Mouse (Mus musculus) forebrain, embryonic 10.5 days (tissue): ENCODE measurements around the gene Rala. TPM values are rescaled to one million over a fixed set of nuclear protein-coding genes. Genes with fewer than 3 reads are reported as not detected.
A peak's percentile ranks its signal among the peaks of the same experiment; 100 is the strongest.

Experiments
- DNase-seq: peaks from one replicate; pipeline ENCODE4 v3.0.0-alpha.2; 2017; ENCODE audit warnings: low spot score; ENCODE audit errors: extremely low spot score
- H3K27ac ChIP-seq: fragments of 300-500 bp; sonication (generic); 2 replicates; pipeline ENCODE4 v1.5.1; 2016; ENCODE audit warnings: mild to moderate bottlenecking
- H3K27me3 ChIP-seq: fragments of 300-500 bp; sonication (generic); 2 replicates; pipeline ENCODE4 v1.6.1; 2016; ENCODE audit warnings: mild to moderate bottlenecking; ENCODE audit not compliant: poor library complexity, severe bottlenecking
- H3K36me3 ChIP-seq: fragments of 300-500 bp; sonication (generic); replicated peaks from 2 replicates; pipeline ENCODE4 v1.6.1; 2016; ENCODE audit warnings: mild to moderate bottlenecking, moderate library complexity
- H3K4me1 ChIP-seq: fragments of 300-500 bp; sonication (generic); 2 replicates; pipeline ENCODE4 v1.6.1; 2016
- H3K4me3 ChIP-seq: fragments of 300-500 bp; sonication (generic); 2 replicates; pipeline ENCODE4 v1.5.1; 2016; ENCODE audit warnings: mild to moderate bottlenecking, moderate library complexity
- H3K9me3 ChIP-seq: fragments of 300-500 bp; sonication (generic); 2 replicates; pipeline ENCODE4 v1.6.1; 2016; ENCODE audit warnings: mild to moderate bottlenecking, moderate library complexity
- WGBS: fragments of 180-500 bp; shearing (Covaris S2); methylation state at CpG from one replicate; pipeline ENCODE4 v1.1.7; 2016; 5-methylcytosine and 5-hydroxymethylcytosine counted together
- polyA plus RNA-seq: library from polyadenylated mRNA; unstranded; fragments of >200 nt; fragmentation: Nextera tagmentation; extraction: Ambion mirVana; gene quantifications from 2 replicates; pipeline ENCODE4 v1.2.1, GENCODE M21; 2016

Gene Rala
- polyA plus RNA-seq, 1 experiment from 2014 or later, result 103 TPM

- Histone ChIP-seq H3K27ac (no peak overlapping the region), H3K36me3 (no peaks in the 10 kb centered on the region), H3K9me3 (no peaks in the 10 kb centered on the region), H3K27me3 (no peaks in the 10 kb centered on the region), H3K4me3 (no peak overlapping the region), H3K4me1 (peaks cover 6% of the 10 kb centered on the region)
- DNase-seq, result no peak
- 91% methylated on average over 13 of the region's 13 CpGs for WGBS
These were observed 84.5 kb downstream of the Rala start for GRCm38 (mm10) chr13:17859365-17860033.

- Histone ChIP-seq H3K27me3 (no peaks in the 10 kb centered on the region), H3K36me3 (no peaks in the 10 kb centered on the region), H3K4me1 (peaks cover 6% of the 10 kb centered on the region), H3K9me3 (no peaks in the 10 kb centered on the region), H3K27ac (no peak overlapping the region), H3K4me3 (no peak overlapping the region)
- WGBS, result 87% methylated on average over 9 of the region's 9 CpGs
- DNase-seq, result no peak
These were observed 87.0 kb downstream of the Rala start for GRCm38 (mm10) chr13:17857046-17857445.

DNA sequence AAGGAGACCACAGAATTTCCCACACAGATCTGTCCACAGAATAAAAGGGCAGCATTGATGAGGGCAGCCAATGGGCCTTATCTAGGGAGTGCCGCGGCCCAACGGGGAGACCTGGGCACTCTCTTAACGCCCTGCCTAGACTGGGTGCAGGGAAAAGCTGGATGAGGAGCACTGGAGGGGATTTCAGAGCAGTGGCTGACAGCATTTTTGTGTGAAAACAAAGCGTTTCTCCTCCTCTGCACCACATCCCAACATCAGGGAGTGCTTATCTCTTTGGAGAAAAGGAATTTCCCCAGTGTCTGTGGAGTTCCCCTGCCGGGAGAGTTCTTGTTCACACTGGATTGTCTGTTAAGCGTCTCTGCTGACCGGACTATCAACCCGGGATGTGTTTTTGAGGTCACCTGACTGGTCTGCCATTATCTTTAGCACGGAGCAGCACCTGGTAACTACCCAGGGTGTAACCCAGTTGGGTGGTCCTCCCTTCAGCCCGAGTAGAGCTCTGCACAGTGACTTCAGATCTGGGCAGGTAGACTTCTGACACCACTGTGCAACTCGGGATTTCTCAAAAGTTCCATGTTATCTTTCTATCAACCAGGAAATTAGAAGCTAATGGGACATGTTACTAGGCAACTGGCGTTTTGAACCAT, 88.4 kb downstream of the Rala start:
- Histone ChIP-seq H3K36me3 (no peaks in the 10 kb centered on the region), H3K4me3 (no peak overlapping the region), H3K4me1 (peaks cover 6% of the 10 kb centered on the region), H3K27ac (no peak overlapping the region), H3K27me3 (no peaks in the 10 kb centered on the region), H3K9me3 (no peaks in the 10 kb centered on the region)
- DNase-seq, result no peak
- 6% methylated on average over 13 of the region's 13 CpGs for WGBS

GRCm38 (mm10) chr13:17854755-17855154, 89.3 kb downstream of the Rala start:
- Histone ChIP-seq H3K36me3 (no peaks in the 10 kb centered on the region), H3K9me3 (no peaks in the 10 kb centered on the region), H3K27me3 (no peaks in the 10 kb centered on the region), H3K27ac (no peak overlapping the region), H3K4me3 (no peak overlapping the region), H3K4me1 (peaks cover 6% of the 10 kb centered on the region)
- 57% methylated on average over 6 of the region's 6 CpGs for WGBS
- DNase-seq, result no peak

DNA sequence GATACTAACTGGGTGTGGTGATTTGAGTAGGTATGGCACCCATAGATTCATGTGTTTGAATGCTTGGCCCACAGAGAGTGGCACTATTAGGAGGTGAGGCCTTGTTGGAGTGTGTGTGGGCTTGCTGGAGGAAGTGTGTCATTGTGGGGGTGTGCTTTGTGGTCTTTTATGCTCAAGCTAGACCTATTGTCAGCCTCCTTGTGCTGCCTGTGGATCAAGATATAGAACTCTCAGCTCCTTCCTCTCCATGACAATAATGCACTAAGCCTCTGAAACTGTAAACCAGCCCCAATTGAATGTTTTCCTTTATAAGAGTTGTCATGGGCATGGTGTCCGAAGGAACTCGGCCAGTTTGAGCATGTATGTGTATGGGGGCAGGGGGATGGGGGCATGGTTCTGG, 100.7 kb downstream of the Rala start:
- no peaks in the 10 kb centered on the region for H3K36me3 ChIP-seq
- no peaks in the 10 kb centered on the region for H3K27me3 ChIP-seq
- H3K4me1 ChIP-seq, result peaks cover 16% of the 10 kb centered on the region
- no peaks in the 10 kb centered on the region for H3K9me3 ChIP-seq
- 85% methylated on average over 2 of the region's 2 CpGs for WGBS
- H3K27ac ChIP-seq, result no peak overlapping the region
- DNase-seq, result no peak
- H3K4me3 ChIP-seq, result no peak overlapping the region

GRCm38 (mm10) chr13:17842756-17843155, 101.3 kb downstream of the Rala start:
- DNase-seq, result no peak
- no peak overlapping the region for H3K27ac ChIP-seq
- no peaks in the 10 kb centered on the region for H3K36me3 ChIP-seq
- no peaks in the 10 kb centered on the region for H3K27me3 ChIP-seq
- 44% methylated on average over 4 of the region's 4 CpGs for WGBS
- H3K4me1 ChIP-seq, result peaks cover 16% of the 10 kb centered on the region
- H3K4me3 ChIP-seq, result no peak overlapping the region
- no peaks in the 10 kb centered on the region for H3K9me3 ChIP-seq

GRCm38 (mm10) chr13:17839137-17839536, 104.9 kb downstream of the Rala start:
- H3K36me3 ChIP-seq, result no peaks in the 10 kb centered on the region
- H3K9me3 ChIP-seq, result no peaks in the 10 kb centered on the region
- no peak for DNase-seq
- no peaks in the 10 kb centered on the region for H3K27me3 ChIP-seq
- no peak overlapping the region for H3K4me3 ChIP-seq
- WGBS, result 96% methylated on average over 5 of the region's 5 CpGs
- no peak overlapping the region for H3K27ac ChIP-seq
- H3K4me1 ChIP-seq, result peaks cover 16% of the 10 kb centered on the region

DNA sequence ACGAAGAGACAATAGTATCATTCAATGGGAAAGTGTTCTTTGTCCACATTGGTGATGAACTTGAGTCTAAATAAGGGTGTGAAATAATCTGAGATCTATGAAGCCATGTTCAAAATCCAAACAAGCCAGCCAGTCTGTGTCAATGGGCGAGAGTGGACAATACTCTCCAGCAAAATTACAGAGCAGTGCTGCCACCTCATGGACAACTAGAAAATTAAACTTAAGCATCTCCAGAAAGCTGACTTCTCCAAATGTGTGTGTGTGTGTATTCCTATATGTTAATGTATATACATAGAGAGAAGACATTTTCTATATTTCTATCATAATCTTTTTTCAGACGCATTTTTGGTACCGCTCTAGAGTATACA, 105.6 kb downstream of the Rala start:
- peak; percentile 37 for DNase-seq
- WGBS, result 31% methylated on average over 4 of the region's 4 CpGs
- H3K36me3 ChIP-seq, result no peaks in the 10 kb centered on the region
- H3K4me3 ChIP-seq, result no peak overlapping the region
- H3K9me3 ChIP-seq, result no peaks in the 10 kb centered on the region
- H3K27me3 ChIP-seq, result no peaks in the 10 kb centered on the region
- H3K4me1 ChIP-seq, result peaks cover 9% of the 10 kb centered on the region
- no peak overlapping the region for H3K27ac ChIP-seq

DNA sequence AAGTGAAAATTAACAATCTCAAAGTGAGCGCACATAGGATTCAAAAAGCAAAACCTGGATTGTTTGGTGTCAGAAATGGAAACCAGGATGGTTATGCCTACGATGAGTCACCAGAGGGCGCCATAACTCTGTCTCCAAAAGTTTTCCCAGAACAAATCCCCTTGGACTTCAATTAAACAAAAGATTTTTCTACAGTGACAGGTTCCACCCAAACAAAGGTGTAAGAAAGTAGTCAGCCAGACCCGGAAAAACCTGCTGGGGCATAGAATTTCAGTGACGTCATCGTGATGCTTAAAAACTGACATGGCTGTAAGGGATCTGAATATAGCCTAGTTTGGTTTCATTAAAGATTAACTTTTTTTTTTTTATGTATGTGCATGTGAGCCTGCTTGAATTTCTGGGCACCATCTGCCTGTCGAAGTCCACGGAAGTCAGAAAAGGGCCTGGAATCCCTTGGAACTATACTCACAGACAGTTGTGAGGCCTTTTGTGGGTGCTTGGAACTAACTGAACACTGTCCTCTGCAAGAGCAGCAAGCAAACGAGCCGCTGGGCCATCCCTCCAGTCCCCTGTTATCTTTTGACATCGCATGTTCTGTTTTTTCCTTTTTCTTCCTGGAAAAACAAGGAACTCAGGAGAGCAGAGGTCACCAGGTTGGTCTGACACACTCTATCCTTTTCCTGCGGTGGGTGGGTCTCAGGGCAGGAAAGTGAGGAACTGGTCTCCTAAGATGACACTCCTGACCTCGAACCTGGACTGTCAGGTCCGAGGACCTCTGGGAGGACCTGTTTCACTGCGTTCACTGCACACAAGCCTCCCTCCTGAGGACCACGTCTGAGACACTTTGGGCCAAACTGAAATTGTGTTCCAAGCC, 106.2 kb downstream of the Rala start:
- no peak overlapping the region for H3K4me3 ChIP-seq
- H3K4me1 ChIP-seq, result peaks cover 5% of the 10 kb centered on the region
- H3K9me3 ChIP-seq, result no peaks in the 10 kb centered on the region
- WGBS, result 47% methylated on average over 16 of the region's 16 CpGs
- H3K27ac ChIP-seq, result no peak overlapping the region
- H3K27me3 ChIP-seq, result no peaks in the 10 kb centered on the region
- DNase-seq, result peak; percentile 42
- no peaks in the 10 kb centered on the region for H3K36me3 ChIP-seq

GRCm38 (mm10) chr13:17836808-17837207, 107.2 kb downstream of the Rala start:
- no peak for DNase-seq
- Histone ChIP-seq H3K4me1 (no peaks in the 10 kb centered on the region), H3K27me3 (no peaks in the 10 kb centered on the region), H3K36me3 (no peaks in the 10 kb centered on the region), H3K9me3 (no peaks in the 10 kb centered on the region), H3K27ac (no peak overlapping the region), H3K4me3 (no peak overlapping the region)
- WGBS, result 88% methylated on average over 7 of the region's 7 CpGs

DNA sequence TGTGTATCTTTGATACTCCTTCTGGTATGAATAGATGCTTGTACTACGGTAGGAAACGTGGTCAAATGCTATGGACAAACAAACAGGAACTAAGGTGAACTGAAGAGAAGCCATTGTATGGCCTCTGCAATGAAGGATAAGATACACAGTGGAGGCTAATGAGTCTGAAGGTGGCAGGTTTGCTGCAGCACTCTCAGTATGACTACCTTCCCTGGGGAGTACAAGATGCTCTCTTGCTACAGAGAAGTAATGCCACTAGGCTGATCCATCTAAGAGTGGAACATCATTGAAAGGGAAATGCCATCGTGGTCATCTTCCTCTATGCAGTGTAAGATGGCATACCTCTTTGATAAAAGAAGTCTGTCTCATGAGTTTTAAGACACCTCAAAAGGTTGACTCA, 111.1 kb downstream of the Rala start:
- Histone ChIP-seq H3K27me3 (no peaks in the 10 kb centered on the region), H3K9me3 (no peaks in the 10 kb centered on the region), H3K4me3 (no peak overlapping the region), H3K36me3 (no peaks in the 10 kb centered on the region), H3K4me1 (no peaks in the 10 kb centered on the region), H3K27ac (no peak overlapping the region)
- DNase-seq, result no peak
- 79% methylated on average over 3 of the region's 3 CpGs for WGBS
